Mouse (Mus musculus) lung, adult 18-20 months (tissue): Measurements from ENCODE around the gene Nfatc3.
A peak's percentile ranks its signal among the peaks of the same experiment; 100 is the strongest.
"Not testable (repeated sequence)": the region's sequence is repeated elsewhere in the genome, so short reads cannot be mapped to it uniquely, and the experiment has no call there.

ENCODE experiments used
- DNase-seq, 2 experiments: peaks; one replicate each; pipeline ENCODE4 v3.0.0; 2022; ENCODE audit warnings: mixed read lengths in 2 of 2

Nfatc3 gene

DNA sequence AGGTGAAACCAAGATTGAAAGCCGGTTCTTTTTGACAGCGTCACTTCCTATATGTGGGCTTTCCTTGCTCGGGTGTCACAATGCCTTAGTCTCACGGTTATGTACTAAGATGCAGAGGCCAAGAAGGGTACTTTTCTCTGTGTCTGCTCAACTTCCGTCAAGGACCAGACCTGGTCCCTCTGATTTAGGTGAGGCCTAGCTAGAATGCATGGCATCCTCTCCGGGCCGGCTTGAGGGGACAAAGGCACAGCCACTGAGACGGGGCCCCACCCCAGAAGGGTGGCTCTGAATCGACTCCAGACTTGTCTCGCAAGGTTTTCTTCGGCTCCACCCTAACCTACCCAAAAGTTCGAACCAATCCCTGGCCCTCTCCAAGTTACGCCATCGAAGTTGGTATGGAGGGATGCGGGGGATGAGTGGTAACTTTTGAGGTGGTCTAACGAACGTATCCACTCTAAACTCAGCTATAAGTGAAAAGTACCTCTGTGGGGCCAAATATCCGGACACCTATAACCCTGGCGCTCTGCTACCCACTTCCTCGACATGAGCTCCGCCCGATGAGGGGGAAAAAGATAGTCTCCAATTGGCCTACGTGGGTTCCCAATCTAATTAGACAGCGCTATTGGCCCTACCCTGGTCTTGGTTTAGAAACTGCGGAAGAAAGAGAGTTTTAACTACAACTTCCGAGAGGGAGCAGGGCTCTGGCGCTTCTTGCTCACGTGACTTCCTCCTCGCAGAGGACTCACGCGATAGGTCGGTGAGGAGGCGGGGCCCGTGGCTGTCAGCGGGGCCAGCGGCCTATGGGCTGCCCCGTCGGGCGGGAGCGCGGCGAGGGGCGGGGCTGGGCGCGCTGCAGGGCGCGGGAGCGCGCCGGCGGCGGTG, at the start of gene Nfatc3:
Nfatc3 (plus strand) TSS at position 110 of the 882 bp plus-strand sequence.
- peak; percentile 97 to 99 for DNase-seq

DNA sequence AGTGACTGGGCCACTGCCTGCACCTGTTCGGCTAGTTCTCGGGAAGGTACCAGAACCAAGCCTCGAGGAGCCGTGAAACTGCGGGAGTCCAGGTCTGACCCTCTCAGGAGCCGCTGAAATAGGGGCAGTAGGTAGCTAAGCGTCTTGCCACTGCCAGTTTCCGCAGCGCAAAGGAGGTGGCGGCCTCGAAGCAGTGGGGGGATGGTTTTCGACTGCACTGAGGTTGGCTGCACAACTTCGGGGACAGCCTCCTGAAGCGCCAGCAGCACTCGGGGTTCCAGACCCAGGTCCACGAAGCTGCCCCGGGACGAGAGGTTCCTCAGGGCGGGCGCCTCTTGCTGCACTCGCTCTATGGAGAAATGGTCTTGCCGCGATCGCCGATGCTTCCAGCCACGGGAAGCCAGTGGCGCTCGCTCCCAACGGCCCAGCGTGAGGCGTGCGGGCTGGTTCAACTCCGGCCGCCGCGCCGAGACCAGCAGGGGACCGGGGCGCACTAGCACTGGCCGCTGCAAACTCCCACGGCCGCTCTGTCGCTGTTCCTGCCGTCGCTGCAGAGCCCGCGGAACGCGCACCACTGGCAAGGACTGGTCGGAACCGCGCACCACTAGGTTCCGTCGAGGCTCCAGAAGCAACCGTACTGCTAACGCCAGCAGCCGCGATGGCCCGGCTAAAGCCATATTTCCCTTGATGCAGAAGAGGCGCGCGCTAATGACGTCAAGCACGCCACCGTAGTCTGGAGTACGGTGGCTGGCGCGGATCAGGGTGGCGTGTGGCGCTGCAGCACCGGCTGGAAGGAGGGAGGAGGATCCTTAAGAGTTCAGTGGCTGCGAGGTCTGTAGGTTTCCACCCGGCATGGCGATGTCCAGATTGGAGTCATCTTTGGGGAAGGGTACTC, 47.6 kb upstream of the Nfatc3 start:
- peak; percentile 89 to 91 for DNase-seq

DNA sequence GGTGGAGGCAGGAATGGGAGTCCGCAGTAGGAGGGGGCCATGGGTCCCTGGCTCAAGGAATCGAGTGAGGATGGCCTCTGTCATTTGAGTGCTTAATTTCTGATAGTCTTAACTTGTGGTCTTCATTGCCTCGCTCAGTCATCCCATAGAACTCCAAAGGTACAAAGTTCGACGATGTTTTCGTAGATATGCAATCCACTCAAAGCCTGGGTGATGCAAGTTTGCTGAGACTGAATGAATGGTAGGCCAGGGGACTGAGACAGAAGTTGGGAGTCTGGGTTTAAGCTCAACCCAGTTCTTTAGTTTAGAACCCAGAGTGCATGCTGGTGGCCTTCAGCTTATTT, 47.0 kb upstream of the Nfatc3 start, which contains the start of gene Ddx28:
Ddx28 (minus strand) TSS at position 240 of the 344 bp plus-strand sequence.
- DNase-seq = no peak

DNA sequence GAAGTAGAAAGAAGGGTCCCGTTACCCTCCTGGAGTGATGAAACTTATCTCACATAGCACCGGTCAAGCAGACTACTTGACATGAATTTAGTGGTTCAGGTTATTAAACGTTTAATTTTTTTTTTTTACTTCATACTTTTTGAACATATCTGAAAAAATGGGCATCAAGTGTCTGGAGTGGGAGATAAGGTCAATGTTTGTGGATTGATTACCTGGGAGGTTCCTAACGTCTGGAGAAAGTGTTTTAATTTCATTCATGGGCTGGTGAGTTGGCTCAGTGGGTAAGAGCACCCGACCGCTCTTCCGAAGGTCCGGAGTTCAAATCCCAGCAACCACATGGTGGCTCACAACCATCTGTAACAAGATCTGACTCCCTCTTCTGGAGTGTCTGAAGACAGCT, 46.4 kb upstream of the Nfatc3 start:
- DNase-seq = not testable (repeated sequence)

DNA sequence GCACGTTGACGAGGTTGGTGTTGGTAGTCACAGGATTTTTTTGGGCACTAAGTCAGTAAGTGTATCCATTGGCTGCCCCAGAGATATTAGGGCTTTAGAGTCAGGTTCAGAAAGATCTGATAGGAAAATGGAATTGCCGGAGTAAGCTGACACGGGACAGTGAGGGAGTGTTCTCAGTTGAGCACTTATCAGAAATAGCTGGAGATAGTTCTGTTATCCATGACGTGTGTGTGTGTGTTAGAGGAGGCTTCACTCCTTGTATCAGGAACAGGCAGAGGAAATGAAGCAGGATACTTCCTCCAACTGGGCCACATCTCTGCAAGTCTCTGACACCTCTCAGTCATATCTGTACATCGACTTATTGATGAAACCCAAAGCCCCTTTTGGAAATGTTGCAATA, 42.4 kb upstream of the Nfatc3 start:
- no peak for DNase-seq

DNA sequence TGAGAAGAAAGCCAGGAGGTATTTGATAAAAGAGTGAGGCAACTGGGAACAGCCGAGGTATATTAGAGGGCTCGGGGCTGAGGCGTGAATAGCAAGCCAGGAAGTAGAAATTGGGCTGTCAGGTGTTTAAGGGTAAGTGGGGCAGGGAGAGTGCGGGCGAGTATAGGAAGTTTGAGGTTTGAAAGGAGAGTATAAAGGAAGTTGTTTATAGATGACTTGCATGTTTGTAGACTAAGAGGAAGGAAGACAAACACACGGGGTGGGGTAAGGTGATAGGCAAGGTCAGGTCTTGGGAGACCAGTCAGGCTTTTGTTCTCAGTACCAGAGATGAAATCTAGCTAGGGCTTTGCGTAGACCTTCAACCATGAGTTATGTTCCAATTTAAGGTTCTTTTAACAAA, 41.5 kb upstream of the Nfatc3 start:
- no peak for DNase-seq

DNA sequence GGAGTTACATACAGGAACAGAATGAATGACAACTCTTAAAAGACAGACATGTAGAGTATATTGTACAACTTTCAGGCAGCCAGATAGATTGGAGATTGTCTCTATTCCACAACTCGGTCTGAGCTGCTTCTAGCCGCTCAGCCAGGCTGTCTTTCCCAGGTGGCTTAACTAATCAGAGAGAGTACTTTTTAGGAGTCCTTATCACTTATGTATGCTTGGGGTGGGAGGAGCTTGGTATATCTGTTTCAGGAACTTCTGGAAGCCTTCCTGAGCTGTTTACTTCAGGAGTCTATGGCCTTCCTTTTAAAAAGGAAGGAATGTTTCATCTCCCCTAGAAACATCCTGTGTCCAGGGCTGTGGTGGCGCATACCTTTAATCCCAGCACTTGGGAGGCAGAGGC, 40.6 kb upstream of the Nfatc3 start:
- no peak for DNase-seq

DNA sequence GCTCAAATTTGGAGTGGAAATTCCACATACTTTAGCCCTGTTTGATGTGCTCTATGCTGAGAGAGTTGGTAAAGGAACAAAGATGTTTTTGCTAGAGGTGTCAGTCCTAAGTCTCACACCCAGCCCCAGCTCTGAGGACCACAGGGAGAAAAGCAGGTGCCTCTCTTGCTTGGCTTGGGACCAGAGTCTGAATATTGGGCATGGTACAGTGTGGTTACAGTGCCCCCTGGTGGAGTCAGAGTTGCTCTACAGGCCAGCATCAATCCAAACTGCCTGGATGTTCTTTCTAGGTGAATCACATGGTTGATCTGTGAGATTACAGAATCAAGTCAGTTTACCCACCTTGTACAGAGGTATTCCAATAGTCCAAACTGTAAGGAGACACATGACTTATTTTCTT, 36.2 kb upstream of the Nfatc3 start:
- peak; percentile 70 to 73 for DNase-seq

DNA sequence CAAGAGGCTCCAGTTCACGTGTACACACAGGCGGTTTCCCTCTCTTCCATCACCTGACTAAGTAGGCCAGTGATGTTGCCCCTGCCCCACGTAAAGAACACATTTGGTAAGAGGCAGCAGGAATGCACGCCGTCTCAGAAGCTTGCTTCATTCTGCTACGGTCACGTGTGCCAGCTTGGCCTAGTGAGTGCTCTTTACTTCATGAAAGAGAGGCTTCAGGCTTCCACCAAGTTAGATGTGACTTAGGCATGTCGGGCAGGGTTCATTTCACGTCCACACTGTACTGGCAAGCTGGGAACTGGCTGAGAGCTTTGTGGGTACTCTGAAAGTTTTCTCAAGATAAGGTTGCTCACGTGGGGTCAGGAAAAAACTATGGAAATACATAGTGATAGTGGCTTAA, 19.9 kb upstream of the Nfatc3 start:
- peak; percentile 19 to 58 for DNase-seq

DNA sequence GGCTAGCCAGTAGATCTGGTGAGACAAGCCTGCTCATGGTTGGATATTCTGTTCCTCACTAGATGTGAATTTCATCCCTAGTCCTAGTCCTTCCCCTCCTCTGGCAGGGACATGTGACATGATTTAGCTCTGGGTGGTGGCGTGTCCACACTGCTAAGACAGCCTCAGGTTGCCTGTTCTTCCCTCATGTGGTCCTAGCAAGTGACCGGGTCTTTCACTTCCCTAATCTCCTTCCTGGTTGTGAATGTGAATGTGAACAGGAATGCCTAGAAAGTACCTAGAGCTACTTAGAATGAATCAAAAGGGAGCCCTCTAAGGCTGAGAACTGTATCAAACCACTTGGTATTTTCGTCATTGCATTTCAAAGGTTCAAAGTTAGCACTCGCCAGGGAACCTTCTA, 19.0 kb upstream of the Nfatc3 start:
- no peak for DNase-seq

DNA sequence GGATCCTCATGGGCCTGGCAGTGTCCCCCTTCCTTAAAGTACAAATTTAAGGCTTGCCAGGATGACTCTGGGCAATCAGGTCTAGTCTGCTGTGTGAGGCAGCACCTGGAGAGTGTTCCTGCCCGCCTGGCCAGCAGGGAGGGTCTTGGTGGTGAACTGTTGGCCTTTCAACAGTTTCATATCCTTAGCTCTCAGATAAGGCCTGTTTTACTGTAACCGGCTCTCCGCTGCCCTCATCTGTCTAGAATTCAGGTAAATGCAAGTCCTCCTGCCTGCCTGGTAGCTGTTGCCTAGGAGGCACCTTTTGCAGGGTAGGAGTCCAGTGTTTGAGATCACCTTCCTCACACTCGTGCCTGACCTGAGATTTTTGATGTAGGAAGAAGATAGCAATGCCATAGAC, 18.4 kb upstream of the Nfatc3 start:
- DNase-seq = no peak

DNA sequence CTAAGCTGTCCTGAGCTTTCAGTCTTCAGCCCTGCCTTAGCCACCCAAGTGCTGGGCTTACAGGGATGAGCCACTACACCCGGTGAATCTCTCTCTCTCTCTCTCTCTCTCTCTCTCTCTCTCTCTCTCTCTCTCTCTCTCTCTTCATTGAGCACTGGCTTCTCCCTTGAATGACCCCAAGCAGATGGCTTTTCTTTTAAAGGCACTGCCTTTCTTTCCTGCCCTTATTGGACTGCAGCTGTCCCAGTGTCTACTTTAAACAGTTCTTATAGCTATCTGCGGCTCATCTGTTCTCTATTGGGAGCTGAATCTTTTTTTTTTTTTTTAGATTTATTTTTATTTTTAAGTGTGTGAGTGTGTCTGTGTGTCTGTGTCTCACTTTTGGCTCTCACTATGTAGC, 15.6 kb upstream of the Nfatc3 start:
- DNase-seq = no peak

DNA sequence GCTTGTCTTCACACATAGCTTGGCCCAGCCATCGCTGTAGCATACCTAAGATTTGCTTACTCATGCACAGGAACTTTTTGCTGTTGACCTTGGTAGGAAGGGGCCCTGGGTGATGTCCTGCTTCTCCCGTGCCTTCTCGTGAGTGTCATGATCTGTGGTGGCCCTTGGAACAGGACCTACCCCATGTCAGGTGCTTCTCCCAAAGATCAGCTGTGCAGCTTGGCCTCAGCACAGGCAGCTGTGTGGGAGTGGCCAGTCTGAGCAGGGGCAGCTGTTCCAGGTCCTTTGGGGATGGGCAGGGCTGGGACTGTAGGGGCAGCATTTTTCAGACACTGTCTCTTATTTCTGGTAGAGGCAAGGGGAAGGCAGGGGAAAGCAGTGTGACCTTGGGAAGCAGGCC, 14.5 kb upstream of the Nfatc3 start:
- DNase-seq = no peak

DNA sequence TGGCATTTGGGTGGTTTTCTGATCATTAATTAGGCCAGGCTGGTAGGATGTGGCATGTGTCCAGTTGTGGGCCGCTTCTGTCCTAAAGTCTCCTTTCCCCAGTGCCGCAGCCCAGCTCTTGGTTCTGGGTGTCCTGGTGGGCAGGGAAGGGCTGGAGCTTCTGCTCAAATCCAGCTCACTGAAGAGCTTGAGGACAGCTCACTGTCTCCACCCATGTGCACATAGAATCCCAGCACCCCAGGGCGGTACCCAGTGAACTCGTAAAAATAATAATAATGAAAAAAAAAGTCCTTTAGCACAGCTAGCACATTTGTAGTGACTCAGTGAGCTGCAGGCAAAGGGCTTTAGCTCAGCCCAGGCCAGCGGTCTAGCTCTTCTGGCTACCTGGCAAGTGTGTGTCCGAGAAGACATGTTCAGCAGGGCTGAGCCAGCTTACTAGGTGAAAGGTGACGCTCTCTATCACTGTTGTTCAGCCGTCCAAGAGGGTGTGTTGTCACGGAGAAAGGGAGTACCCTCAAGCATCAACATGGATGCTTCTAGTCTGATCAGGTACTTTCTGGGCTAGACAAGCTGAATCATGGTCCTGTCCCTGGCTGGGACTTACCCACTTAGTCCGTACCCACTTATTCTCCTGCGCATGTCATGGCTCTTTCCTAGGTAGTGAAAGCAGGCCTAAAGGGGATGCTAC, 11.6 kb upstream of the Nfatc3 start:
- DNase-seq = no peak

DNA sequence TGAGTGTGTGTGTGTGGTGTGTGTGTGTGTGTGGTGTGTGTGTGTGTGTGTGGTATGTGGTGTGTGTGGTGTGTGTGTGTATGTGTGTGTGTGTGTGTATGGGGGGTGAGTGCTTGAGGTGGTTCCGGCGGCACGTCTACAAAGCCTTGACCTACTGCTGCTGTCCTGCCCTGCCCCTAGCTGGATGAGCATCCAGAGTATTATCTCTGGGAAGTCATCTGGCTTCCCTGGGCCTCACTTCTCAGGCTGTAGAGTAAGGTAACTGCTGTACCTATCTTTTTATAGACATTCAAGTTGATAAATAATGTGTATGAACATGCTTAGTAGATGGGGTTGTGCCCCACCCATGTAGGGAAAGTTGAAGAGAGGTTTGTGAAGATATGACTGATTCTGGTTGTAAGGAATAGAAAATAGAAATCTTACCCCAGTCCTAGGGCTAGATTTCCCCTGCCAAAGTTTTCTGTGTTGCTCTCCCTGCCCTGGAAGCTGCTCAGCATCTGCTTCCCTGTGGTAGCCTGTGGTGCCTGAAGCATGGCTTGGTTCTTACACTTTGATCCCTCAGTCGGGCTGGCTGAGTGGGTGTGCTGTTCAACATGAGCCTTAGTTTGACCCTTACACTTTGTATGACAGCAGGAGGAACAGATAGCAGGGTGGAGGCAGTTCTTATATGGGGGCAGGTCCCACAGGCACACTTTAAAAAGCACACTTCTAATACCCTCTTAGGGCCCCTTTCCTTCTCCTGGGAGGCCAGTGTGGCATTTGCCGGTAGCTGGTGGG, 10.6 kb upstream of the Nfatc3 start:
- DNase-seq = no peak

DNA sequence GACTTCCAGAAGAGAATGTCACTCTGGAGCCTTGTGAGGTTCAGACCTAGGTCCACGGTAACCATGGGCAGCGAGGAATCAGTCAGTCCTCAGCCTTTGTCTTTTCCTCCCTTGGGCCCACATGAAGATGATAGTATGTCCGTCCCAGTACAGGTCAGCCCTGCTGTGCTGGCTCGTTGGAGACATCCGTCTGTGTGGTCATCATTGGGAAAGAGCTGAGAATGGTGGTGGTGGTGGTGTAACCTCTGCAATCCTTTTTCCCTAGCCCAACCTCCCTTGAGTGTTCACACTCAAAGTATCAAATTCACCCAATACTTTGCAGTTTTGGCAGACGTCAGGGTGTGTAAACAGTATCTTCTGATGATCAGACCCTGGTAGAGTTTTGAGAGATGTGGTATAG, 8.8 kb upstream of the Nfatc3 start:
- DNase-seq = no peak

DNA sequence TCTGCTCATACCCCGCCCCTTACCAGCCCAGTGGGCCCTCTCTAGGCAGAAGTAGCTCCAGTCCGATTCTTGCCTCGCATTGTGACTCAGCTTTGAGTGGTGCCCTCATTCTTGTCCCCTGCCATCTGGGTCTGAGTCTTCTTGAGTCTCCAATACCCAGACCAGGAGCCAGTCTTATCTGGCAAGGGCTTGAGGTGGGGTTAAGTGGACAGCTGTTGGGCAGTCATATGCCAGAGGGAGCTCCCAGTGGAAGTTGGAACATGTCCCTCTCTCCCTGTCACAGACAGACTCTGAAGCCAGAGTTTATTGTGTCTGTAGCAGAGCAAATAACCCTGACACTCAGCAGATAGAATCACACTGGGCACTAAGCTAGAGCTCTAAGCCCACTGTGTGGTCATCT, 7.6 kb upstream of the Nfatc3 start:
- no peak for DNase-seq

DNA sequence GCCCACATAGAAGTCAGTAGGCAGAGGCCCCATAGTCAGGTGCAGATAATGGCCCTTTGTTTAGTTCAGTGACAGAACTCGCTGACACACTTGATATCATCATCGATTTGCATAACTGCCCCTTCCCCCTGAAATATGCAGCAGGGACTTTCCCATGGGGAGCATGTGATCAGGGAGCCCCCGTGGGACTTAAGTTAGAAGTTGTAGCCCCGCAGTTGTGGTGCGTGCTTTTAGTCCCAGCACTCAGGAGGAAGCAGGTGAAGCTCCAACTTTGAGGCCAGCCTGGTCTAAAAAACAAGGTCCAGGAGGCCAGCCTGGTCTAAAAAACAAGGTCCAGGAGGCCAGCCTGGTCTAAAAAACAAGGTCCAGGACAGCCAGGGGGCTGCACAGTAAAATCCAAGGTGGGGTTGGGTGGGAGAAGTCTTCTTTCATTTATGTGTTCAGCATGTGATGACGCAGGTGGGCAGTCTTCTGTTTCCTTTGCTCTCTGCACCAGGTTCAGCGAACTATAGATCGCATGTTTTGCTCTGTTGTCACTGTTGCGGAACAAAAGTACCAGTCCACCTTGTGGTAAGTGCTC, 6.0 kb upstream of the Nfatc3 start:
- peak in 1 of 2 experiments; percentile 22 for DNase-seq

DNA sequence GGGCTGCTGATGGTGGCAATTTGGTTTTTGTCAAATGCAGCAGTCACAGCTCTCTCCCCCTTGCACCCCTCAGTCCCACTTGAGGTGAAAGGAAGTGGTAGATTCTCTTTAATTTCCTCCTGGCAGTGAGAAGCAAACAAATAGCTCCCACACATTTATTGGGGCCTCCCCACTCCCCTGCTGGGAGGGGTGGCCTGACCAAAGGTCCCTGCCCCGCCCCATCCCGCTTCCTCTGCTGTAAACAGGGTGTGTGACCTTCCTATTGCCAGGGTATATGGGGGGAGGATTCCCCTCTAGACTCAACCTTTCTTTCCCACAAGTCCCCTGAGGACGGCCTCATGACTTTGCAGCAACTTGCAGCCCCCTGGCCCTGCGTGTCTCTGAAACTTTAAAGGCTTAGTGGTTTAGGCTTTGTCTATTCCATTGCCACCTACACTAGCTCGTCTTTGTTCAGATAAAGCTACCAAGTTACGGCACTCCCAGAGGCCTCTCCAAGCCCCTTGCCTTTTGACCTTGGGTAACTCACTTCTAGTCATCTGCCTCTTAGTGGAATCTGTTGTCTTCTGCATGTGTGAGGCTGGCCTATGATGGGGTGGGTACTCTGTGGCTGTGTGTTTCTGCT, 4.3 kb upstream of the Nfatc3 start:
- peak; percentile 77 to 78 for DNase-seq

DNA sequence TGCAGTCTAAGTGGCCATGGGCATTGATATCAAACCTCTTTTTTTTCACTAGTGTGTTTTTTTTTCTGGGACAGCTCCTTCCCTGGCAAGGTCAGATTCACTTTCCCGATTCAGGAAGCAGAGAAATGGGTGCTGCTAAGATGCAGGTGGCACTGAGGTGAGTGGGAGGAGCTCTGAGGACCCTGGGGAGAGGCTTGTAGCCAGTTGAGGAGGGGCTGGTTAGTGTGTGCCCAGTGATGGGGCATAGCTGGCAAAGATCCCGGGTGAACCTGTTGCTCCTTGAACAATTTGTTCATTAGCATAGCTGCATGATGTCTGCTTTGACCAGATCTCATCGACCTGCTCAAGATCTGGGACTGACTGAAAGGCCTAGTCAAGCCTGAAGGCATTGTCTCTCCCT, 3.6 kb upstream of the Nfatc3 start:
- no peak for DNase-seq

DNA sequence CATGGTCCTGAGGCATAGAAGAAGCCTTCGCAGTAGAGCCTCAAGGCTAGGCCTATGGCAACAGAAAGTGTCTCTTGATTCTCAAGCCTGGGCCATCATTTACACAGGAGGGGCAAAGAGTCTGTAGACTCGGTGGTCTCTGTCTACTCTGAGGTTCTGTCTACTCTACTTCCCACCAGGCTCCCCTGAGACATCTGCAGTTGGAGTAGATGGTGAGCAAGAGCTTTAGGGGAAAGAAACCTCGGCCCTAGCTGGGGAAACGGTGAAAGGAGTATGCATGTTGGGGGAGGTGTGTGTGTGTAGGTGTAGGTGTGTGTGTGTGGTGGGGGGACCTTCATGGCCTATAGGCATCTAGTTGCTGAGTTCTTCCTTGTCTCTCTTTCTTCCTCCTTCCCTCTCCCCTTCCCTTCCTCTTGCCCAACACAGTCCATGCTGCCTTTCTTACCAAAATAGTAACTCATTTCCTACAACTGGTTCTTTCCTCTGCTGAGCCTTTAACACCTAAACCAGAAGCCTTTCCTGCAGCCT, 2.1 kb upstream of the Nfatc3 start:
- DNase-seq = no peak
